Mouse (Mus musculus) stomach, embryonic 14.5 days (tissue): ENCODE results near the gene Sh3glb2. TPM values are rescaled to one million over a fixed set of nuclear protein-coding genes. Genes with fewer than 3 reads are reported as not detected.

Experiments
- ATAC-seq: fragments of 200-750 bp; cut with Nextera tagmentation; 2 replicates; pipeline ENCODE4 v1.8.0; 2017; ENCODE audit warnings: low read depth, moderate TSS enrichment; ENCODE audit not compliant: insufficient number of reproducible peaks, insufficient read depth, low FRiP score
- H3K27ac ChIP-seq: fragments of 300-500 bp; sonication (generic); 2 replicates; pipeline ENCODE4 v1.5.1; 2014; ENCODE audit warnings: mild to moderate bottlenecking, low read length, moderate library complexity, mixed read lengths
- H3K27me3 ChIP-seq: fragments of 300-500 bp; sonication (generic); 2 replicates; pipeline ENCODE4 v1.6.1; 2014; ENCODE audit warnings: low read length, control low read depth, mixed read lengths; ENCODE audit not compliant: control insufficient read depth, insufficient read depth
- H3K36me3 ChIP-seq: fragments of 300-500 bp; sonication (generic); 2 replicates; pipeline ENCODE4 v1.6.1; 2014; ENCODE audit warnings: mild to moderate bottlenecking, control low read depth, low read length, moderate library complexity, mixed read lengths; ENCODE audit not compliant: control insufficient read depth, insufficient read depth
- H3K4me1 ChIP-seq: fragments of 300-500 bp; sonication (generic); 2 replicates; pipeline ENCODE4 v1.6.1; 2014; ENCODE audit warnings: low read length, control low read depth, mixed read lengths; ENCODE audit not compliant: control insufficient read depth, insufficient read depth
- H3K4me2 ChIP-seq: fragments of 300-500 bp; sonication (generic); replicated peaks from 2 replicates; pipeline ENCODE4 v1.6.1; 2014; ENCODE audit warnings: low read depth, low read length, control low read depth
- H3K4me3 ChIP-seq: fragments of 300-500 bp; sonication (generic); 2 replicates; pipeline ENCODE4 v1.5.1; 2014; ENCODE audit warnings: low read depth, low read length, control low read depth
- H3K9ac ChIP-seq: fragments of 300-500 bp; sonication (generic); replicated peaks from 2 replicates; pipeline ENCODE4 v1.6.1; 2014; ENCODE audit warnings: low read depth, mild to moderate bottlenecking, control low read depth, low read length, moderate library complexity, mixed read lengths
- H3K9me3 ChIP-seq: fragments of 300-500 bp; sonication (generic); 2 replicates; pipeline ENCODE4 v1.6.1; 2016; ENCODE audit warnings: low read depth, low read length, control low read depth; ENCODE audit not compliant: control insufficient read depth
- WGBS: fragments of 180-500 bp; shearing (Covaris S2); extraction: QIAGEN DNeasy Blood & Tissue Kit; methylation state at CpG from one replicate; pipeline ENCODE4 v1.1.7; 2014; 5-methylcytosine and 5-hydroxymethylcytosine counted together
- polyA plus RNA-seq: library from polyadenylated mRNA; unstranded; fragments of >200 nt; fragmentation: Nextera tagmentation; extraction: Ambion mirVana; gene quantifications from 2 replicates; pipeline ENCODE4 v1.2.1, GENCODE M21; 2014

Gene Sh3glb2
- polyA plus RNA-seq, 1 experiment from 2014 or later, result 90.0 TPM

DNA sequence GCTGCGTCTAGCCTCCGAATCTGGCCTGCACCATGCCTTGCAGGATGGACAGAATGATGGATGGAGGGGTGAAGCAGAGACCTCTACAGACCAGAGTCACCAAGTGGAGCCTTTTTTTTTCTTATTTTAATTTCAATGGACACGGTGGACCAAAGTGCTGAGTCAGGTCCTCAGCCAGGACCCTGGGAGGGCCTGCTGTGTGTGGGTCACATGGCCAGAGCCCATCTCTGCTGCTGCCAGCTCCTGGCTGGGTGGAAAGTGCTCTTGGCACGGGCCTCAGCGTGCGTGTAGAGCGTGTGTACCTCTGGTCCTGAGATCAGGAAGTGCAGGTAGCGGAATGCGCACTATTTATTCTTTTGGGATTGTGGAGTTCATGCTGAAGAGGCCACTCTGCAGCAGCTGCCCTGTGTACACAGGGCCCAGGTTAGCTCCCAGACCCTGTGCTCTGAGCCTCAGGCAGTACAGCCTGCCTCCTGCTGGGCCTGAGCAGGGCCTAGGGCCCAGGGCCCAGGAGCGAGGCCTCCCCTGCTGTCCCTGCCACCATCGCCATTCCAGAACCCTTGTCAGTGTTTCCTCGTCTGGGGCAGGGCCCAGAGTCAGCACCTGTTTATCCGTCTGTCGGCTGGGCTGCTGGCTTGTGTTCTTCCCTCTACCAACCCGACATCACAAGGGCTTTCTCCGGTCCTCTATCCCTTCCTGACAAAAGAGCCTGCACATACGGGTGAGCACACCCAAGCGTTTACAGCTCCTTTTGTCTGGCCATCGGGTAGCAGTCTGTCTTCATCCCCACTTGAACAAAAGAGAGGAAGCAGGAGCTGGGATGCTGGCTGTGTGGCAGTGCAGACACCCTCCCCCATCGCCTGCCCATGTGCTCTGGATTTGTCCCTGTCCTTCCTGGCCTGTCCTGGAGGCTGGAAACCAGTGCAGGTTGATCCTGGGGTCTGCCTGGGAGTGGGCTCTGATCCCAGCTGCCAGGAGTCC is 40.3 kb upstream of the Sh3glb2 start:
- Histone ChIP-seq H3K4me2 (no peak overlapping the region), H3K4me3 (no peak overlapping the region), H3K9ac (no peak overlapping the region), H3K27ac (no peak overlapping the region), H3K9me3 (no peaks in the 10 kb centered on the region), H3K4me1 (0 out of 2 replicates have a peak, but pooled peaks cover 3% of the 10 kb centered on the region), H3K36me3 (peaks cover 32% of the 10 kb centered on the region), H3K27me3 (no peaks in the 10 kb centered on the region)
- peak; percentile 57; the same call in 1 of the 2 replicates for ATAC-seq
- WGBS, result 63% methylated on average over 20 of the region's 20 CpGs

DNA sequence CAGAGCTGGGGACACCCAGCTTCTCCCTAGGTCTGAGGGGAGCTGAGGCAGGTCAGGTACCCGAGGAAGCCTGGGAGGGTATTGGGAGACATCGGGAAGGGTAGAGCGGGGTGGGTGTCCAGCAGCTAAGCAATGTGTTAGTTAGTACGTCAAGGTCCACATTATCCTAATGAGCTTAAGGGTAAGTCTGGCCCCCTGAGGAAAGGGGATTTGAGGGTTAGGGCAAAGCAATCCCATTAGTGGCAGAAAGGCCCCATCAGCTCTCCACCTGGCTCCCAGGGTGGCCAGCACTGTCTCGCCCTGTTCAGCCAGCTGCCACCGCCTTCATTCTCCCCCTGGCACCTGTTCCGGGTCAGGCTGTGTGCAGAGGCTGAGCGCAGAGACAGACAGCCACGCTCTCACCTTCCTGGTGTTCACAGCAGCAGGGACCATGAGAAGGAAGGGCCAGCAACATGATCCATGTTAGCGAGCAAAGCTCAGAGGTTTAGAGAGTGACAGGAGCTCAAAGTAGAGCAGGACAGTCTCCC is 38.9 kb upstream of the Sh3glb2 start:
- WGBS, result 85% methylated on average over 10 of the region's 10 CpGs
- H3K9ac ChIP-seq, result no peak overlapping the region
- ATAC-seq, result no peak
- H3K4me3 ChIP-seq, result no peak overlapping the region
- H3K36me3 ChIP-seq, result peaks cover 28% of the 10 kb centered on the region
- peaks cover 10% of the 10 kb centered on the region; the same call in 1 of the 2 replicates for H3K4me1 ChIP-seq
- H3K9me3 ChIP-seq, result no peaks in the 10 kb centered on the region
- no peak overlapping the region for H3K27ac ChIP-seq
- H3K27me3 ChIP-seq, result no peaks in the 10 kb centered on the region
- H3K4me2 ChIP-seq, result no peak overlapping the region

DNA sequence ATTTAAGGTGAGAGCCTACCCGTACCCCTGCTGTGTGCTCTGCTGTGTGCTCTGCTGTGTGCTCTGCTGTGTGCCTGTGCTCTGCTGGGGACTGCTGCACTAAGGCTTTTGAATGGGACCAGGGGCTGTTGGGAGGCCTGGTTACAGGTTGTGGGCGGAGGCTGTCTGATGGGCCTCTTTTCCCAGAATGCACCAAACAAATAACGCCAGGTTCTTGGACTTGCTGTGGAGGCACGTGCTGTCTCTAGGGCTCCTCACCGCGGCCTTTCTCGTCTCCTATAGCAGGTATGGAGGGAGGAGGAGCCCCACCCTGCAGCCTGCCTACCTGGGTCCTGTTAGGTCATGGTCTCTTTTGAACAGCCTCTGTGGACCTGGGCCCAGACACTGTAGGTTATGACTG is 37.1 kb upstream of the Sh3glb2 start:
- Histone ChIP-seq H3K4me3 (no peak overlapping the region), H3K27me3 (no peaks in the 10 kb centered on the region), H3K9ac (no peak overlapping the region), H3K27ac (no peak overlapping the region), H3K4me2 (no peak overlapping the region), H3K4me1 (peaks cover 11% of the 10 kb centered on the region; the same call in 1 of the 2 replicates), H3K36me3 (peaks cover 26% of the 10 kb centered on the region), H3K9me3 (no peaks in the 10 kb centered on the region)
- ATAC-seq, result no peak
- 88% methylated on average over 7 of the region's 7 CpGs for WGBS

DNA sequence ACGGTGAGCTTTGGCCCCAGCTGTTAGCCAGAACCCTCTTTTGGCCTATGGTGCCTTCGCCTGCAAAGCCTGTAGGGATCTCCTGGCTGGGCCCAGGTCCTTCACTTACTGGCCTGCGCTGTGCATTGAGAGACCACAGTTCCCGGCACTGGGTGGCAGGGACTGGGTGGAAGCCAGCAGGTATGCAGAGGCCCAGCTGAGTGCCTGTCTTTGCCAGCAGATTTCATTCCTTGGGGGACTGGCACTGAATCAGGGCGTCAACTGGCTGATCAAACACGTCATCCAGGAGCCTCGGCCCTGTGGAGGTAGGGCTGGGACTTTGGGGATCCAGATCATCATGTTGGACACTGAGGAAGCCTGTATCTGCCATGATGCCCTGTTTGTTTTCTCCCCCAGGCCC is 36.6 kb upstream of the Sh3glb2 start:
- WGBS, result 90% methylated on average over 7 of the region's 7 CpGs
- H3K36me3 ChIP-seq, result peaks cover 26% of the 10 kb centered on the region
- no peak overlapping the region for H3K9ac ChIP-seq
- no peaks in the 10 kb centered on the region for H3K27me3 ChIP-seq
- ATAC-seq, result no peak
- H3K27ac ChIP-seq, result no peak overlapping the region
- H3K4me2 ChIP-seq, result no peak overlapping the region
- no peak overlapping the region for H3K4me3 ChIP-seq
- no peaks in the 10 kb centered on the region for H3K9me3 ChIP-seq
- peaks cover 11% of the 10 kb centered on the region; the same call in 1 of the 2 replicates for H3K4me1 ChIP-seq

DNA sequence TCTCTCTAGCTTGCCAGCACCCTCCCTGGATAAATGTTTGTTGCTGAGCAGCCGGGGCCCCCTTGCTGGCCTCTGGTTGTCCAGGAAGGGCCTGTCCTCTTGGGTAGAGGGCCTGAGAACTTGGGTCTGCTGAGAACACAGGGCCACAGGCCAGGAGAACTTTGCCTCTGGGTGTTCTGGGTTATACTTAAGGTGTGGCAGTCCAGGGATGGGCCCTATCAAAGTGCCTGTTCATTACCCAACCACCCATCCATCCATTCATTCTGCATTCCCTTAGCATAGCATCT is 34.2 kb upstream of the Sh3glb2 start:
- no peak for ATAC-seq
- Histone ChIP-seq H3K9ac (peak overlapping the region; percentile 65; the same call in 1 of the 2 replicates), H3K4me2 (peak overlapping the region; percentile 78), H3K9me3 (no peaks in the 10 kb centered on the region), H3K27me3 (no peaks in the 10 kb centered on the region), H3K36me3 (peaks cover 16% of the 10 kb centered on the region), H3K27ac (peak overlapping the region; percentile 88; the same call in 1 of the 2 replicates), H3K4me1 (peaks cover 7% of the 10 kb centered on the region; the same call in 1 of the 2 replicates), H3K4me3 (peak overlapping the region; percentile 76)
- WGBS, result 44% methylated on average over 1 of the region's 1 CpGs

DNA sequence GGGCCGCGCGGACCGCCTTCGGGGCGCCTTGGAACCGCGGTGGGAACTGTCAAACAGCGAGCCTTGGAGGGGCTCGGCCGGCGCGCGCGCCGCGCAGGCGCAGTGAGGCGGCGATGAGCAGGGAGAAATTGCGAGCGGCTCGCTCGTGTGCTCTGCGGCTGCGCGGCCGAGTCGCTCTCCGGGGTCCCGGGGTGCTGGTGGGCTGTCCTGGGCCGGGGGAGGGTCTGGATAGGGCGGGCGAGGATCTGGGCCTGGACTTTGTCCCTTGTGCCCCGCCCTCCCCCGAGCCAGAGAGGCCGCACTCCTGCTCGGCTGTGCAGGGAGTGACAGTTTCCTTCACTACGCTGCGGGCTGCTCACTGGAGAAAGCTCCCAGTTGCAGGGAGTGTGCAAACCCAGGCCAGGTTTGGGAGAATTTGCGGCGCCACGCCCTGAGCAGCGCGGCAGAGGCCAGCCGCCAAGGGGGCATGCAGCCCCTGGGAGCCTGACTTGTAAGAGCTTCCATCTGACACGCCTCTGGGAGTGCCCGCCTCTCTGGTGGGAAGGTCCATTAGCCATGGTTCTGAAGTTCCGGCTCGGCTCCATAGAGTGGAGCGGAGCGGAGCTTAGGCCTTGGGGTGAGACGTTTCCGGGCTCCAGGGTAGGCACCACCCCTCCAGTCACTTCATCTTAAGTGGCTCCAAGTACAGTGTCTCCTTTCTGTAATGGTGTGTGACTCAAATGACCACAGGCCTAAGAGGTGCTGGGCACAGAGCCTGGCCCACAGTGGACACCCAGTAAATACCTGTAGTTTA is 33.6 kb upstream of the Sh3glb2 start:
- ATAC-seq, result peak; percentile 68
- no peaks in the 10 kb centered on the region for H3K27me3 ChIP-seq
- peak overlapping the region; percentile 88 for H3K27ac ChIP-seq
- H3K4me1 ChIP-seq, result peaks cover 7% of the 10 kb centered on the region; the same call in 1 of the 2 replicates
- peaks cover 12% of the 10 kb centered on the region for H3K36me3 ChIP-seq
- peak overlapping the region; percentile 76 for H3K4me3 ChIP-seq
- peak overlapping the region; percentile 65 for H3K9ac ChIP-seq
- H3K4me2 ChIP-seq, result peak overlapping the region; percentile 78
- no peaks in the 10 kb centered on the region for H3K9me3 ChIP-seq
- WGBS, result under 1% methylated on average over 53 of the region's 54 CpGs

DNA sequence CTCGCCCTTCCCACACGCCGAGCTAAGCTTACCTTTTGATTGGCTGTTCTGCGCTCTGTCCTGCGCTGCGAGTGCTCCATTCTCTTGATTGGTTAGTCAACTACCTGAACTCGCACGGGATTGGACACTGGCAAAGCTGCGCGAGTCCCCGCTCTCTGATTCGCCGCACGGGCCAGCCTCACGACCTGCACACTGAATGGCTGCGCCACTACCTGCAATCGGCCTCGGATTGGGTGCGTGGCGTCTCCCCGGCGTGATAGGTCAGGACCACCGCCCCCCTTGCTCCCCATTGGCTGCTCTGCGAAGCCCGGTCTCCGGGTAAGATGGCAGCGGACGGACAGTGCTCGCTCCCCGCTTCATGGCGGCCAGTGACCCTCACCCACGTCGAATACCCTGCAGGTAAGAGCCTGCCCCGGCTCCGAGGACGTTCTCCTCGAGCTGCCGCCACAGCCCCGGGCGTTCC is 33.0 kb upstream of the Sh3glb2 start, which contains the start of gene Dolpp1:
TSS of gene Dolpp1 (plus strand) at position 141 of the 463 bp plus-strand sequence.
- peaks cover 7% of the 10 kb centered on the region; the same call in 1 of the 2 replicates for H3K4me1 ChIP-seq
- ATAC-seq, result peak; percentile 97
- H3K27ac ChIP-seq, result peak within 1 kb of the TSS; percentile 88
- whole genome bisulfite sequencing, result under 1% methylated on average over 40 of the region's 40 CpGs
- H3K27me3 ChIP-seq, result no peaks in the 10 kb centered on the region
- no peaks in the 10 kb centered on the region for H3K9me3 ChIP-seq
- H3K4me3 ChIP-seq, result peak within 1 kb of the TSS; percentile 76
- peaks cover 6% of the 10 kb centered on the region; the same call in 1 of the 2 replicates for H3K36me3 ChIP-seq
- peak within 1 kb of the TSS; percentile 65 for H3K9ac ChIP-seq
- H3K4me2 ChIP-seq, result peak within 1 kb of the TSS; percentile 78

DNA sequence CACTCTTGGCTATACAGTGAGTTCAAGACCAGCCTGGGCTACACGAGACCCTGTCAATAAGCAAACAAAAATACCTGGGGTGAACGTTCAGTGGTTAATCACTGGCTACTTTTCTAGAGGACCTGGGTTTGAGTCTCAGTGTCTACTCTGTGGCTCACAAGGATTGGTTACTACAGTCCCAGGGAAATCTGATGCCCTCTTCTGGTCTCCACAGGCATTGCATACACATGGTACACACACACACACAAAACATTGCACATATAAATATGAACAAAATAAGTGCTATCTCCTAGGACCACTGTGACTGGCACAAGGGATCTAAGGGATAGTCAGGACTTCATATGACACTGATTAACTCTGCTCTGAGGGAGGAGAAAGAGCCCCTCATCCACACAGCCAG is 29.9 kb upstream of the Sh3glb2 start:
- no peaks in the 10 kb centered on the region for H3K27me3 ChIP-seq
- H3K9ac ChIP-seq, result no peak overlapping the region
- H3K4me3 ChIP-seq, result no peak overlapping the region
- 87% methylated on average over 2 of the region's 2 CpGs for WGBS
- H3K4me2 ChIP-seq, result no peak overlapping the region
- ATAC-seq, result no peak
- no peaks in the 10 kb centered on the region for H3K9me3 ChIP-seq
- H3K27ac ChIP-seq, result no peak overlapping the region
- H3K4me1 ChIP-seq, result peaks cover 7% of the 10 kb centered on the region; the same call in 1 of the 2 replicates
- H3K36me3 ChIP-seq, result peaks cover 2% of the 10 kb centered on the region; the same call in 1 of the 2 replicates
